Mouse (Mus musculus) testis, adult 10 weeks (tissue): ENCODE measurements around the gene H2-Q6. TPM values are rescaled to one million over a fixed set of nuclear protein-coding genes. Genes with fewer than 3 reads are reported as not detected.

Experiments
- polyA plus RNA-seq: library from polyadenylated mRNA; stranded (reverse); fragments of 350-450 nt; fragmentation: Illumina TruSeq; extraction: RNeasy Lipid Tissue Mini Kit (QIAGEN cat#74804); gene quantifications from one replicate; pipeline ENCODE4 v1.2.3, GENCODE M21; 2014; ENCODE audit warnings: low read depth, low replicate concordance

H2-Q6 gene
- polyA plus RNA-seq: 0.66 TPM

GRCm38 (mm10) chr17:35424624-35425416 lies at the start of gene H2-Q6:
Gene H2-Q6 (plus strand): TSS chr17:35424850.

GRCm38 (mm10) chr17:35379369-35379728 lies 45.3 kb upstream of the H2-Q6 start, which contains the start of gene H2-Q4:
Gene H2-Q4 (plus strand): TSS chr17:35379617.

GRCm38 (mm10) chr17:35438885-35439284 lies 14.2 kb downstream of the H2-Q6 start, which contains the start of gene H2-Q7:
Gene H2-Q7 (plus strand): TSS chr17:35439155.

GRCm38 (mm10) chr17:35469842-35470751 lies 45.4 kb downstream of the H2-Q6 start, which contains the start of gene H2-Q10:
Gene H2-Q10 (plus strand): TSS chr17:35470089.

Other genes starting within 250 kb of the H2-Q6 start
- gene Aif1, start 248.8 kb upstream of the H2-Q6 start, polyA plus RNA-seq: 379 TPM
- not detected for gene Lst1, start 236.4 kb upstream of the H2-Q6 start, polyA plus RNA-seq
- gene Ltb, start 230.4 kb upstream of the H2-Q6 start, polyA plus RNA-seq: not detected
- gene Tnf, start 222.8 kb upstream of the H2-Q6 start, polyA plus RNA-seq: not detected
- gene Lta, start 219.5 kb upstream of the H2-Q6 start, polyA plus RNA-seq: not detected
- gene Gm16181, start 204.0 kb upstream of the H2-Q6 start, polyA plus RNA-seq: not detected
- gene Atp6v1g2, start 191.2 kb upstream of the H2-Q6 start, polyA plus RNA-seq: 10.2 TPM
- gene Nfkbil1, start 189.1 kb upstream of the H2-Q6 start, polyA plus RNA-seq: 0.56 TPM
- gene Ddx39b, start 183.1 kb upstream of the H2-Q6 start, polyA plus RNA-seq: 7.1 TPM
- gene H2-D1, start 162.1 kb upstream of the H2-Q6 start, polyA plus RNA-seq: 2.8 TPM
- gene H2-Q1, start 104.4 kb upstream of the H2-Q6 start, polyA plus RNA-seq: 0.08 TPM
- gene H2-Q2, start 82.6 kb upstream of the H2-Q6 start, polyA plus RNA-seq: 0.69 TPM
- gene H2-Q4, start 45.2 kb upstream of the H2-Q6 start, polyA plus RNA-seq: 1.6 TPM
- 0.49 TPM for gene H2-Q7, start 14.3 kb downstream of the H2-Q6 start, polyA plus RNA-seq
- 0.17 TPM for gene H2-Q10, start 45.2 kb downstream of the H2-Q6 start, polyA plus RNA-seq
- gene Pou5f1, start 81.2 kb downstream of the H2-Q6 start, polyA plus RNA-seq: 0.48 TPM
- 1.1 TPM for gene Tcf19, start 92.0 kb downstream of the H2-Q6 start, polyA plus RNA-seq
- 25.0 TPM for gene Cchcr1, start 92.2 kb downstream of the H2-Q6 start, polyA plus RNA-seq
- 1.3 TPM for gene Psors1c2, start 108.4 kb downstream of the H2-Q6 start, polyA plus RNA-seq
- 0.34 TPM for gene Cdsn, start 127.3 kb downstream of the H2-Q6 start, polyA plus RNA-seq
- not detected for gene 2300002M23Rik, start 142.6 kb downstream of the H2-Q6 start, polyA plus RNA-seq
- gene Sfta2, start 176.7 kb downstream of the H2-Q6 start, polyA plus RNA-seq: not detected
- gene Gm9573, start 201.8 kb downstream of the H2-Q6 start, polyA plus RNA-seq: not detected
- gene Mucl3, start 218.8 kb downstream of the H2-Q6 start, polyA plus RNA-seq: 0.10 TPM
- 0.29 TPM for gene Vars2, start 242.7 kb downstream of the H2-Q6 start, polyA plus RNA-seq
- gene Gtf2h4, start 248.9 kb downstream of the H2-Q6 start, polyA plus RNA-seq: 2.7 TPM